Mouse (Mus musculus) lung, adult 2 months (tissue): Measurements from ENCODE around the gene Syn3. TPM values are rescaled to one million over a fixed set of nuclear protein-coding genes. Genes with fewer than 3 reads are reported as not detected.

Experiments used
- DNase-seq: peaks from one replicate; pipeline ENCODE4 v3.0.0; 2022
- H3K4me1 ChIP-seq: fragments of 200-500 bp; 2 replicates; pipeline ENCODE4 v1.6.1; 2011; ENCODE audit warnings: low read length; ENCODE audit not compliant: control insufficient read depth, insufficient read depth
- H3K4me3 ChIP-seq: fragments of 200-500 bp; replicated peaks from 2 replicates; pipeline ENCODE3; 2011; ENCODE audit warnings: low read depth, mild to moderate bottlenecking, control low read depth, low read length; ENCODE audit errors: extremely low read depth
- CTCF ChIP-seq: fragments of 200-500 bp; IDR thresholded peaks from 2 replicates; pipeline ENCODE4 v1.5.1; 2011; ENCODE audit warnings: mild to moderate bottlenecking, low read length, control low read depth; ENCODE audit not compliant: insufficient read depth
- POLR2A ChIP-seq: fragments of 200-500 bp; IDR thresholded peaks from 2 replicates; pipeline ENCODE4 v1.6.1; 2011; ENCODE audit warnings: low read depth, mild to moderate bottlenecking, control low read depth, low read length, borderline replicate concordance; ENCODE audit errors: extremely low read depth
- WGBS: fragments of 180-500 bp; shearing (Covaris S2); methylation state at CpG from one replicate; pipeline ENCODE4 v1.1.7; 2018; 5-methylcytosine and 5-hydroxymethylcytosine counted together
- polyA plus RNA-seq: library from polyadenylated mRNA; depleted of rRNA; stranded (reverse); fragments of >200 nt; gene quantifications from 2 replicates; pipeline ENCODE4 v1.2.3, GENCODE M21; 2012

The Syn3 gene
- polyA plus RNA-seq, 1 experiment, result 1.1 TPM

GRCm38 (mm10) chr10:86310527-86310926, 188.2 kb downstream of the Syn3 start:
- Histone ChIP-seq H3K4me3 (no peak overlapping the region), H3K4me1 (peaks cover 20% of the 10 kb centered on the region)
- 29% methylated on average over 6 of the region's 6 CpGs for WGBS
- no peak for TF ChIP-seq POLR2A
- TF ChIP-seq CTCF, result no peak
- DNase-seq, result peak; percentile 67

- DNase-seq, result no peak
- no peak overlapping the region for H3K4me3 ChIP-seq
- TF ChIP-seq CTCF (no peak), POLR2A (no peak)
- peaks cover 22% of the 10 kb centered on the region for H3K4me1 ChIP-seq
- WGBS, result 56% methylated on average over 4 of the region's 4 CpGs
Observed at GRCm38 (mm10) chr10:86307235-86307634, 191.5 kb downstream of the Syn3 start.

GRCm38 (mm10) chr10:86304583-86304982, 194.1 kb downstream of the Syn3 start:
- WGBS, result 26% methylated on average over 2 of the region's 2 CpGs
- no peak overlapping the region for H3K4me3 ChIP-seq
- peaks cover 12% of the 10 kb centered on the region for H3K4me1 ChIP-seq
- DNase-seq, result no peak
- TF ChIP-seq CTCF (no peak), POLR2A (no peak)

- Histone ChIP-seq H3K4me1 (peaks cover 12% of the 10 kb centered on the region), H3K4me3 (no peak overlapping the region)
- no peak for DNase-seq
- TF ChIP-seq CTCF (no peak), POLR2A (no peak)
- WGBS, result 38% methylated on average over 2 of the region's 2 CpGs
Observed at GRCm38 (mm10) chr10:86303495-86303876, 195.2 kb downstream of the Syn3 start.

- TF ChIP-seq CTCF, result peak; percentile 87
- TF ChIP-seq POLR2A, result peak; percentile 40; the same call in 1 of the 2 replicates
- DNase-seq, result peak; percentile 74
- H3K4me1 ChIP-seq, result peaks cover 8% of the 10 kb centered on the region
- 16% methylated on average over 8 of the region's 8 CpGs for WGBS
- peak overlapping the region; percentile 46 for H3K4me3 ChIP-seq
Observed at GRCm38 (mm10) chr10:86302761-86303494, 195.8 kb downstream of the Syn3 start.

GRCm38 (mm10) chr10:86302318-86302648, 196.4 kb downstream of the Syn3 start:
- peak overlapping the region; percentile 76 for H3K4me3 ChIP-seq
- TF ChIP-seq CTCF (no peak), POLR2A (no peak)
- 38% methylated on average over 4 of the region's 4 CpGs for WGBS
- H3K4me1 ChIP-seq, result peaks cover 8% of the 10 kb centered on the region
- DNase-seq, result peak; percentile 46

- peak overlapping the region; percentile 76 for H3K4me3 ChIP-seq
- peak; percentile 46 for DNase-seq
- TF ChIP-seq POLR2A, result 0 out of 2 replicates have a peak, but pooled peaks have one; percentile 31
- no peak for TF ChIP-seq CTCF
- peaks cover 5% of the 10 kb centered on the region; the same call in 1 of the 2 replicates for H3K4me1 ChIP-seq
- WGBS, result 27% methylated on average over 4 of the region's 4 CpGs
Observed at GRCm38 (mm10) chr10:86301593-86302317, 196.9 kb downstream of the Syn3 start.

GRCm38 (mm10) chr10:86301117-86301490, 197.6 kb downstream of the Syn3 start:
- DNase-seq, result no peak
- Histone ChIP-seq H3K4me1 (peaks cover 5% of the 10 kb centered on the region), H3K4me3 (peak overlapping the region; percentile 76)
- no peak for TF ChIP-seq POLR2A
- no peak for TF ChIP-seq CTCF
- 2% methylated on average over 10 of the region's 10 CpGs for WGBS

- DNase-seq, result peak; percentile 85
- Histone ChIP-seq H3K4me3 (peak within 1 kb of the TSS; percentile 76), H3K4me1 (peaks cover 6% of the 10 kb centered on the region)
- no peak for TF ChIP-seq CTCF
- TF ChIP-seq POLR2A, result peak; percentile 99
- WGBS, result under 1% methylated on average over 64 of the region's 65 CpGs
Observed at GRCm38 (mm10) chr10:86300293-86301116, 198.2 kb downstream of the Syn3 start, which contains the start of gene Timp3. Timp3 (plus strand) TSS chr10:86300372.
